Mouse (Mus musculus): ENCODE data around the gene Ulk3. TPM values are rescaled to one million over a fixed set of nuclear protein-coding genes. Genes with fewer than 3 reads are reported as not detected.

Ulk3 gene
- polyA plus RNA-seq, 1 experiment from 2014 or later, result 21.6 TPM

- 89% methylated on average over 3 of the region's 3 CpGs for WGBS
- ATAC-seq (ENCODE audit: low FRiP score, low read depth), result no peak
These were observed 13.7 kb upstream of the Ulk3 start for GRCm38 (mm10) chr9:57575577-57575976.

GRCm38 (mm10) chr9:57577144-57577849, 12.0 kb upstream of the Ulk3 start:
- Histone ChIP-seq H3K27ac (replicated peaks) (no peak overlapping the region), H3K4me3 (no peak overlapping the region), H3K4me1 (no peaks in the 10 kb centered on the region), H3K27me3 (no peaks in the 10 kb centered on the region), H3K4me2 (replicated peaks) (no peak overlapping the region), H3K9ac (replicated peaks) (no peak overlapping the region), H3K36me3 (peaks cover 69% of the 10 kb centered on the region), H3K9me3 (no peaks in the 10 kb centered on the region)
- no peak for ATAC-seq (ENCODE audit: low FRiP score, low read depth)
- WGBS, result 84% methylated on average over 6 of the region's 6 CpGs

More at GRCm38 (mm10) chr9:57575577-57575976, 13.7 kb upstream of the Ulk3 start:
- H3K9me3 ChIP-seq, result no peaks in the 10 kb centered on the region
- no peaks in the 10 kb centered on the region for H3K4me1 ChIP-seq
- no peak overlapping the region for H3K4me2 ChIP-seq (replicated peaks)
- no peak overlapping the region for H3K9ac ChIP-seq (replicated peaks)
- no peak overlapping the region for H3K4me3 ChIP-seq
- no peak overlapping the region for H3K27ac ChIP-seq (replicated peaks)
- H3K27me3 ChIP-seq, result no peaks in the 10 kb centered on the region
- H3K36me3 ChIP-seq, result peaks cover 67% of the 10 kb centered on the region

- H3K27me3 ChIP-seq, result no peaks in the 10 kb centered on the region
- H3K4me2 ChIP-seq (replicated peaks), result no peak overlapping the region
- 85% methylated on average over 3 of the region's 3 CpGs for WGBS
- H3K27ac ChIP-seq (replicated peaks), result no peak overlapping the region
- H3K4me3 ChIP-seq, result no peak overlapping the region
- no peaks in the 10 kb centered on the region for H3K9me3 ChIP-seq
- peaks cover 8% of the 10 kb centered on the region for H3K4me1 ChIP-seq
- H3K36me3 ChIP-seq, result peaks cover 60% of the 10 kb centered on the region
- no peak overlapping the region for H3K9ac ChIP-seq (replicated peaks)
- no peak for ATAC-seq (ENCODE audit: low FRiP score, low read depth)
These were observed 4.3 kb upstream of the Ulk3 start for GRCm38 (mm10) chr9:57584991-57585390.

- no peak for ATAC-seq (ENCODE audit: low FRiP score, low read depth)
- peaks cover 25% of the 10 kb centered on the region for H3K36me3 ChIP-seq
- H3K4me2 ChIP-seq (replicated peaks), result peak overlapping the region; percentile 94; the same call in 1 of the 2 replicates
- 0 out of 2 replicates have a peak, but pooled peaks cover 4% of the 10 kb centered on the region for H3K27me3 ChIP-seq
- peaks cover 13% of the 10 kb centered on the region for H3K4me1 ChIP-seq
- no peak overlapping the region for H3K9ac ChIP-seq (replicated peaks)
- H3K27ac ChIP-seq (replicated peaks), result no peak overlapping the region
- 30% methylated on average over 5 of the region's 5 CpGs for WGBS
- no peak overlapping the region for H3K4me3 ChIP-seq
- no peaks in the 10 kb centered on the region for H3K9me3 ChIP-seq
These were observed 1.5 kb downstream of the Ulk3 start for GRCm38 (mm10) chr9:57590726-57591125.

GRCm38 (mm10) chr9:57593454-57594173, 4.4 kb downstream of the Ulk3 start:
- Histone ChIP-seq H3K9me3 (no peaks in the 10 kb centered on the region), H3K27ac (replicated peaks) (no peak overlapping the region), H3K4me2 (replicated peaks) (no peak overlapping the region), H3K9ac (replicated peaks) (no peak overlapping the region), H3K4me3 (no peak overlapping the region), H3K4me1 (peaks cover 25% of the 10 kb centered on the region), H3K27me3 (0 out of 2 replicates have a peak, but pooled peaks cover 4% of the 10 kb centered on the region), H3K36me3 (peaks cover 17% of the 10 kb centered on the region)
- ATAC-seq (ENCODE audit: low FRiP score, low read depth), result no peak
- WGBS, result 54% methylated on average over 12 of the region's 12 CpGs

- WGBS, result 79% methylated on average over 9 of the region's 9 CpGs
- Histone ChIP-seq H3K27me3 (0 out of 2 replicates have a peak, but pooled peaks cover 4% of the 10 kb centered on the region), H3K9ac (replicated peaks) (no peak overlapping the region), H3K4me2 (replicated peaks) (no peak overlapping the region), H3K4me3 (no peak overlapping the region), H3K4me1 (peaks cover 25% of the 10 kb centered on the region), H3K9me3 (no peaks in the 10 kb centered on the region), H3K36me3 (peaks cover 17% of the 10 kb centered on the region), H3K27ac (replicated peaks) (no peak overlapping the region)
- no peak for ATAC-seq (ENCODE audit: low FRiP score, low read depth)
These were observed 4.9 kb downstream of the Ulk3 start for GRCm38 (mm10) chr9:57594174-57594509.

GRCm38 (mm10) chr9:57597265-57597664, 8.0 kb downstream of the Ulk3 start:
- Histone ChIP-seq H3K4me2 (replicated peaks) (no peak overlapping the region), H3K9me3 (no peaks in the 10 kb centered on the region), H3K9ac (replicated peaks) (no peak overlapping the region; the same call in 1 of the 2 replicates), H3K4me3 (no peak overlapping the region), H3K27me3 (0 out of 2 replicates have a peak, but pooled peaks cover 7% of the 10 kb centered on the region), H3K4me1 (peaks cover 37% of the 10 kb centered on the region), H3K27ac (replicated peaks) (peak overlapping the region; percentile 73), H3K36me3 (peaks cover 13% of the 10 kb centered on the region)
- ATAC-seq (ENCODE audit: low FRiP score, low read depth), result no peak
- WGBS, result 93% methylated on average over 8 of the region's 8 CpGs

- ATAC-seq (ENCODE audit: low FRiP score, low read depth), result 0 out of 2 replicates have a peak, but pooled peaks have one; percentile 17
- peak overlapping the region; percentile 73 for H3K27ac ChIP-seq (replicated peaks)
- 0 out of 2 replicates have a peak, but pooled peaks cover 7% of the 10 kb centered on the region for H3K27me3 ChIP-seq
- no peak overlapping the region for H3K4me3 ChIP-seq
- 21% methylated on average over 4 of the region's 4 CpGs for WGBS
- no peak overlapping the region for H3K4me2 ChIP-seq (replicated peaks)
- peaks cover 37% of the 10 kb centered on the region for H3K4me1 ChIP-seq
- no peaks in the 10 kb centered on the region for H3K9me3 ChIP-seq
- H3K36me3 ChIP-seq, result peaks cover 13% of the 10 kb centered on the region
- H3K9ac ChIP-seq (replicated peaks), result no peak overlapping the region; the same call in 1 of the 2 replicates
These were observed 8.7 kb downstream of the Ulk3 start for GRCm38 (mm10) chr9:57597929-57598382.

GRCm38 (mm10) chr9:57598851-57599563, 9.8 kb downstream of the Ulk3 start:
- Histone ChIP-seq H3K9me3 (no peaks in the 10 kb centered on the region), H3K27me3 (0 out of 2 replicates have a peak, but pooled peaks cover 7% of the 10 kb centered on the region), H3K36me3 (peaks cover 13% of the 10 kb centered on the region), H3K4me1 (peaks cover 37% of the 10 kb centered on the region), H3K4me2 (replicated peaks) (peak overlapping the region; percentile 10; the same call in 1 of the 2 replicates), H3K9ac (replicated peaks) (no peak overlapping the region), H3K4me3 (no peak overlapping the region), H3K27ac (replicated peaks) (peak overlapping the region; percentile 73)
- WGBS, result 29% methylated on average over 8 of the region's 8 CpGs
- peak; percentile 75; the same call in 1 of the 2 replicates for ATAC-seq (ENCODE audit: low FRiP score, low read depth)

GRCm38 (mm10) chr9:57600620-57601352, 11.5 kb downstream of the Ulk3 start:
- H3K9ac ChIP-seq (replicated peaks), result no peak overlapping the region
- H3K4me3 ChIP-seq, result no peak overlapping the region
- H3K27me3 ChIP-seq, result peaks cover 9% of the 10 kb centered on the region
- ATAC-seq (ENCODE audit: low FRiP score, low read depth), result no peak
- no peak overlapping the region for H3K4me2 ChIP-seq (replicated peaks)
- H3K36me3 ChIP-seq, result no peaks in the 10 kb centered on the region
- peaks cover 40% of the 10 kb centered on the region for H3K4me1 ChIP-seq
- no peaks in the 10 kb centered on the region for H3K9me3 ChIP-seq
- no peak overlapping the region for H3K27ac ChIP-seq (replicated peaks)
- WGBS, result 7% methylated on average over 3 of the region's 3 CpGs

- Histone ChIP-seq H3K27ac (replicated peaks) (no peak overlapping the region), H3K4me1 (peaks cover 45% of the 10 kb centered on the region), H3K4me3 (no peak overlapping the region), H3K9ac (replicated peaks) (no peak overlapping the region), H3K9me3 (no peaks in the 10 kb centered on the region), H3K4me2 (replicated peaks) (no peak overlapping the region), H3K36me3 (no peaks in the 10 kb centered on the region), H3K27me3 (peaks cover 15% of the 10 kb centered on the region)
- ATAC-seq (ENCODE audit: low FRiP score, low read depth), result no peak
- WGBS, result 65% methylated on average over 2 of the region's 2 CpGs
These were observed 12.1 kb downstream of the Ulk3 start for GRCm38 (mm10) chr9:57601353-57601706.
